Mouse (Mus musculus) Muller cell, postnatal 12 days (primary cell): Measurements from ENCODE around the gene Defb35.
A peak's percentile ranks its signal among the peaks of the same experiment; 100 is the strongest.
"Not testable (repeated sequence)": the region's sequence is repeated elsewhere in the genome, so short reads cannot be mapped to it uniquely, and the experiment has no call there.

ENCODE experiments used
- DNase-seq: peaks from one replicate; pipeline ENCODE4 v3.0.0-alpha.2; 2015; ENCODE audit errors: inconsistent ontology term

Gene Defb35

GRCm38 (mm10) chr8:21938052-21938451, at the start of gene Defb35:
Gene Defb35 (plus strand): TSS chr8:21938352.
- DNase-seq, result not testable (repeated sequence)

- peak; percentile 92 for DNase-seq
Observed at GRCm38 (mm10) chr8:21906290-21906689, 31.9 kb upstream of the Defb35 start, which contains the start of gene Defb11. Gene Defb11 (minus strand): TSS chr8:21906412.

GRCm38 (mm10) chr8:21911931-21912330, 26.2 kb upstream of the Defb35 start:
- no peak for DNase-seq

GRCm38 (mm10) chr8:21912554-21912953, 25.6 kb upstream of the Defb35 start:
- no peak for DNase-seq

- no peak for DNase-seq
Observed at GRCm38 (mm10) chr8:21915625-21916024, 22.5 kb upstream of the Defb35 start.

GRCm38 (mm10) chr8:21930754-21931153, 7.4 kb upstream of the Defb35 start:
- not testable (repeated sequence) for DNase-seq

- no peak for DNase-seq
Observed at GRCm38 (mm10) chr8:21932610-21933009, 5.5 kb upstream of the Defb35 start, which contains the start of gene Defb15. Gene Defb15 (minus strand): TSS chr8:21932710.

- no peak for DNase-seq
Observed at GRCm38 (mm10) chr8:21946462-21946861, 8.3 kb downstream of the Defb35 start, which contains the start of gene Defb13. Gene Defb13 (plus strand): TSS chr8:21946762.

GRCm38 (mm10) chr8:21947311-21948017, 9.3 kb downstream of the Defb35 start:
- DNase-seq, result peak; percentile 31

GRCm38 (mm10) chr8:21955321-21955720, 17.2 kb downstream of the Defb35 start:
- DNase-seq, result peak; percentile 29

GRCm38 (mm10) chr8:21956336-21956735, 18.2 kb downstream of the Defb35 start:
- DNase-seq, result no peak

GRCm38 (mm10) chr8:21958414-21958813, 20.3 kb downstream of the Defb35 start, which contains the start of gene Fam90a1a:
Gene Fam90a1a (plus strand): TSS chr8:21958714.
- no peak for DNase-seq

- DNase-seq, result no peak
Observed at GRCm38 (mm10) chr8:21966646-21967045, 28.5 kb downstream of the Defb35 start.

GRCm38 (mm10) chr8:21969475-21969874, 31.3 kb downstream of the Defb35 start, which contains the start of gene Ccdc70:
Gene Ccdc70 (plus strand): TSS chr8:21969775.
- DNase-seq, result no peak

- DNase-seq, result peak; percentile 59
Observed at GRCm38 (mm10) chr8:21978193-21978592, 40.0 kb downstream of the Defb35 start.

- peak; percentile 22 for DNase-seq
Observed at GRCm38 (mm10) chr8:21981664-21982337, 43.6 kb downstream of the Defb35 start.
